Mouse (Mus musculus) neural tube, embryonic 12.5 days (tissue): Measurements from ENCODE around the gene 1700088E04Rik. TPM values are rescaled to one million over a fixed set of nuclear protein-coding genes. Genes with fewer than 3 reads are reported as not detected.

Experiments used
- ATAC-seq: fragments of 200-750 bp; cut with Nextera tagmentation; 2 replicates; pipeline ENCODE4 v1.8.0; 2017; ENCODE audit warnings: low read depth, mild to moderate bottlenecking, moderate TSS enrichment, moderate library complexity; ENCODE audit not compliant: low FRiP score
- H3K27ac ChIP-seq: fragments of 300-500 bp; sonication (generic); 2 replicates; pipeline ENCODE4 v1.5.1; 2016
- H3K27me3 ChIP-seq: fragments of 300-500 bp; sonication (generic); replicated peaks from 2 replicates; pipeline ENCODE4 v1.6.1; 2016; ENCODE audit warnings: mild to moderate bottlenecking
- H3K36me3 ChIP-seq: fragments of 300-500 bp; sonication (generic); 2 replicates; pipeline ENCODE4 v1.6.1; 2016; ENCODE audit warnings: mild to moderate bottlenecking
- H3K4me1 ChIP-seq: fragments of 300-500 bp; sonication (generic); 2 replicates; pipeline ENCODE4 v1.6.1; 2016
- H3K4me2 ChIP-seq: fragments of 300-500 bp; sonication (generic); replicated peaks from 2 replicates; pipeline ENCODE4 v1.6.1; 2016; ENCODE audit warnings: mild to moderate bottlenecking
- H3K4me3 ChIP-seq: fragments of 300-500 bp; sonication (generic); 2 replicates; pipeline ENCODE4 v1.5.1; 2016
- H3K9ac ChIP-seq: fragments of 300-500 bp; sonication (generic); 2 replicates; pipeline ENCODE4 v1.6.1; 2016; ENCODE audit warnings: mild to moderate bottlenecking
- H3K9me3 ChIP-seq: fragments of 300-500 bp; sonication (generic); 2 replicates; pipeline ENCODE4 v1.6.1; 2016; ENCODE audit warnings: mild to moderate bottlenecking
- WGBS: fragments of 180-500 bp; shearing (Covaris S2); methylation state at CpG from one replicate; pipeline ENCODE4 v1.1.7; 2016; 5-methylcytosine and 5-hydroxymethylcytosine counted together
- polyA plus RNA-seq: library from polyadenylated mRNA; unstranded; fragments of >200 nt; fragmentation: Nextera tagmentation; extraction: Ambion mirVana; gene quantifications from 2 replicates; pipeline ENCODE4 v1.2.1, GENCODE M21; 2016

1700088E04Rik gene
- polyA plus RNA-seq, 1 experiment from 2014 or later, result 11.7 TPM

DNA sequence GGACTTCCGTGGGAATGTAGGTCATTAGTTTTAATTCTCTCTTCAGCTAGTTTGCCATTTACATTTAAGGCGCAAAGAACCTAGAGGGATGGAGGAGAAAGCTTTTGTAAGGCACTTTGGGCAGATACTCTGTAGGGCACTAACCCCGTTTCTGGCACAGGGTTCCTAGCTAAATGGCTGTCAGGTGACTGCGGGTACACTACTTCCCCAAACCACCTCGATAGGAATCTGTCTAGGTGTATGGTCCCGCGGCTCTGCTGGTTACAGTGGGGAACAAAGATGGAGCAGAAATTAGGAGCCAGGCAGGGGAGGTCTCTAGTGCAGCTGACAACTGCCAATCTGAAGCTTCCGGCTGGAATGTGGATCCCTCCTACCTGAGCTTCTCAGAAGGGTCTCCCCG lies 31.0 kb downstream of the 1700088E04Rik start:
- H3K4me3 ChIP-seq, result peak overlapping the region; percentile 87
- peaks cover 9% of the 10 kb centered on the region; the same call in 1 of the 2 replicates for H3K36me3 ChIP-seq
- H3K9ac ChIP-seq, result peak overlapping the region; percentile 95
- H3K27ac ChIP-seq, result no peak overlapping the region
- 0 out of 2 replicates have a peak, but pooled peaks cover 6% of the 10 kb centered on the region for H3K27me3 ChIP-seq
- peak overlapping the region; percentile 92 for H3K4me2 ChIP-seq
- H3K4me1 ChIP-seq, result peaks cover 19% of the 10 kb centered on the region
- 12% methylated on average over 9 of the region's 9 CpGs for WGBS
- no peak for ATAC-seq
- no peaks in the 10 kb centered on the region for H3K9me3 ChIP-seq

- Histone ChIP-seq H3K27ac (peak overlapping the region; percentile 42; the same call in 1 of the 2 replicates), H3K9me3 (no peaks in the 10 kb centered on the region), H3K4me1 (peaks cover 19% of the 10 kb centered on the region), H3K9ac (peak overlapping the region; percentile 95), H3K4me3 (peak overlapping the region; percentile 87), H3K36me3 (0 out of 2 replicates have a peak, but pooled peaks cover 5% of the 10 kb centered on the region), H3K27me3 (0 out of 2 replicates have a peak, but pooled peaks cover 6% of the 10 kb centered on the region), H3K4me2 (peak overlapping the region; percentile 92)
- ATAC-seq, result no peak; the same call in none of the 2 replicates
- under 1% methylated on average over 46 of the region's 46 CpGs for WGBS
Observed at GRCm38 (mm10) chr15:79109321-79109934, 31.6 kb downstream of the 1700088E04Rik start.

DNA sequence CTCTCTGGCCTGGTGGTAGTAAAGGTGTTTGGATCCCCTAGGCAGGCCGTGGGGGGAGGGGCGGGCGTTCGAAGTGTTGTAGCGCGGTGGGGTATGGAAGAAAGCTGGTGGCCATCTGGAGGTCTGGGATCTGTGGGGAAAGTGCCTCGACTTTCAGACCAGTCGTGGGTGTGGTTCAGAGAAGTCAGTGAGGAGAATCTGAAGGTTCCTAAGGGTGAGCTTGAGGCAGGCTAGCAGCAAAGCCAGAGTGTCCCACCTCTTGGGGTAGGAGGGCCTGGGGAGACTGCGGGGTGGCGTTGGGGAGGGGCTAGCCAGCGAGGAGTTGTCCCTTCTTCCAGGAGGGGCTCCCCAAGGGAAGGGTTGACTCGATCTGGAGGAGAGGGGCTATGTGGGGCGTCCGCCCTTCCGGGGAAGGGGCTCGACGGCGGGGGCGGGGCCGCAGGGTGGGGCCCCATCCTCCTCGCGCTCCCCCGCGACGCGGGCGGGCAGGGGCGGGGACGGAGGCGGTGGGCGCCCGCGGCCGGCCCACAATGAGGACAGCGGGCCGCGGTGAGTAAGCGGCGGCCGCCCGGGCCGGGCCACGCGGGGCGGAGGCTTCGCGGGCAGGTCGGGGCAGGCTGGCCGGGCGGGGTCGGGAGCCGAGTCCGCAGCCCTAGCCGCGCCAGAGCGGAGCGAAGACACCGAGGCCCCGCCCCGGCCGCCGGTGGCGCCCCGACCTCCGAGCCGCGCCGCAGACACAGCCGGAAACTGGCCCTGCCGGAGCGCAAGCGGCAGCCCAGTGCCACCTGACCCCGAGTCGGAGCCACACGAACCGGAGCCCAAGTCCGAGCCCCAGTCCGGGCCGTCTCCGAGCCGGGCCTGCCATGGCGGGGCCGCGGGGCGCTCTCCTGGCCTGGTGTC lies 32.4 kb downstream of the 1700088E04Rik start, which contains the start of gene Micall1:
TSS of gene Micall1 (plus strand) at position 478 of the 900 bp plus-strand sequence.
- peak; percentile 65 for ATAC-seq
- under 1% methylated on average over 84 of the region's 85 CpGs for WGBS
- H3K27me3 ChIP-seq, result 0 out of 2 replicates have a peak, but pooled peaks cover 6% of the 10 kb centered on the region

GRCm38 (mm10) chr15:79107966-79108365 lies 33.1 kb downstream of the 1700088E04Rik start:
- no peaks in the 10 kb centered on the region for H3K9me3 ChIP-seq
- peak overlapping the region; percentile 95; the same call in 1 of the 2 replicates for H3K9ac ChIP-seq
- 0 out of 2 replicates have a peak, but pooled peaks cover 6% of the 10 kb centered on the region for H3K27me3 ChIP-seq
- H3K4me1 ChIP-seq, result peaks cover 19% of the 10 kb centered on the region
- no peak for ATAC-seq
- H3K4me3 ChIP-seq, result peak overlapping the region; percentile 87; the same call in 1 of the 2 replicates
- WGBS, result 20% methylated on average over 7 of the region's 7 CpGs
- no peak overlapping the region for H3K27ac ChIP-seq
- H3K4me2 ChIP-seq, result peak overlapping the region; percentile 92
- H3K36me3 ChIP-seq, result 0 out of 2 replicates have a peak, but pooled peaks cover 4% of the 10 kb centered on the region

More for the DNA sequence above, 32.4 kb downstream of the 1700088E04Rik start, which contains the start of gene Micall1:
- Histone ChIP-seq H3K4me3 (peak within 1 kb of the TSS; percentile 87), H3K4me1 (peaks cover 19% of the 10 kb centered on the region), H3K27ac (peak within 1 kb of the TSS; percentile 42; the same call in 1 of the 2 replicates), H3K4me2 (peak within 1 kb of the TSS; percentile 92), H3K36me3 (0 out of 2 replicates have a peak, but pooled peaks cover 5% of the 10 kb centered on the region), H3K9me3 (no peaks in the 10 kb centered on the region), H3K9ac (peak within 1 kb of the TSS; percentile 95)

DNA sequence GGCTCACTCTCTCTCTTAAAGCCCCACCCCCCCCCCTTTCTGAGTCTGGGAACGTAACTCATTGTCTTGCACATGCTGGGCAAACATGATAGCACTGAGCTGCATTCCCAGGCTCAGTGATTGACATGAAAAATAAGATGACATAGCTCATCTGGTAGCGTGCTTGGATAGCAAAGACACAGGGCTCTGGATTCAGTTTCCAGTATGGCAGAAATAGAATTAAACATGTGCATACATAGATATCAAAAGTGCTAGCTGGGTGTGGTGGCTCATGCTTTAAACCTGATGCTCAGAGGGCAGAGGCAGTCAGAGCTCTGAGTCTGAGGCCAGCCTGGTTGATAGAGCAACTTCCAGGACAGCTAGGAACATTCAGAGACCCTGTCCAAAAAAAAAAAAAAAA lies 35.2 kb downstream of the 1700088E04Rik start:
- no peak overlapping the region for H3K4me2 ChIP-seq
- H3K36me3 ChIP-seq, result no peaks in the 10 kb centered on the region
- H3K9me3 ChIP-seq, result no peaks in the 10 kb centered on the region
- no peak overlapping the region for H3K4me3 ChIP-seq
- no peak overlapping the region for H3K9ac ChIP-seq
- no peak overlapping the region for H3K27ac ChIP-seq
- WGBS, result 59% methylated on average over 2 of the region's 2 CpGs
- ATAC-seq, result no peak
- peaks cover 17% of the 10 kb centered on the region for H3K4me1 ChIP-seq
- 0 out of 2 replicates have a peak, but pooled peaks cover 6% of the 10 kb centered on the region for H3K27me3 ChIP-seq

DNA sequence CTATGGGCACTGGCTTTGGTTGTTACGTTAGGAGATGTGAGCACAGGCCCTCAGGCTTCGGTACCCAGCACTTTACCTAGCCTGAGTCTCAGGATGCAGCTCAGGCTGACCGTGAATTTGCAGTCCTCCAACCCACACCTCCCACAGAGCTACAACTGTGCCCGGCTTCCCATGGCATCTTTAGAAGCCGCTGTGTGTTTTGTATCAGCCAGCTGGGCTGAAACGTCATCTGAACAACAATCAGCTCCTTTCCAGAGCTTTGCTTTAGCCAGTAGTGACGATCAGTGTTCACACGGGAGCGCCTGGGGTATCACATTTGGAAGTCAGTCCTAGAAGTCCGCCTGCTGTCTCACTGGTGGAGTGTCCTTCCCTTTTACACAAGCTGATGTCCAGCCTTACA lies 37.8 kb downstream of the 1700088E04Rik start:
- no peak overlapping the region for H3K27ac ChIP-seq
- no peak overlapping the region for H3K4me2 ChIP-seq
- H3K4me1 ChIP-seq, result peaks cover 2% of the 10 kb centered on the region; the same call in 1 of the 2 replicates
- ATAC-seq, result no peak
- H3K9me3 ChIP-seq, result no peaks in the 10 kb centered on the region
- 78% methylated on average over 10 of the region's 10 CpGs for WGBS
- H3K36me3 ChIP-seq, result no peaks in the 10 kb centered on the region
- H3K9ac ChIP-seq, result no peak overlapping the region
- no peak overlapping the region for H3K4me3 ChIP-seq
- no peaks in the 10 kb centered on the region for H3K27me3 ChIP-seq

- Histone ChIP-seq H3K4me2 (no peak overlapping the region), H3K9me3 (no peaks in the 10 kb centered on the region), H3K27ac (no peak overlapping the region; the same call in 1 of the 2 replicates), H3K36me3 (peaks cover 1% of the 10 kb centered on the region; the same call in 1 of the 2 replicates), H3K9ac (no peak overlapping the region), H3K27me3 (no peaks in the 10 kb centered on the region), H3K4me1 (no peaks in the 10 kb centered on the region; the same call in 1 of the 2 replicates), H3K4me3 (no peak overlapping the region)
- ATAC-seq, result no peak
Observed at GRCm38 (mm10) chr15:79101531-79101930, 39.5 kb downstream of the 1700088E04Rik start.

DNA sequence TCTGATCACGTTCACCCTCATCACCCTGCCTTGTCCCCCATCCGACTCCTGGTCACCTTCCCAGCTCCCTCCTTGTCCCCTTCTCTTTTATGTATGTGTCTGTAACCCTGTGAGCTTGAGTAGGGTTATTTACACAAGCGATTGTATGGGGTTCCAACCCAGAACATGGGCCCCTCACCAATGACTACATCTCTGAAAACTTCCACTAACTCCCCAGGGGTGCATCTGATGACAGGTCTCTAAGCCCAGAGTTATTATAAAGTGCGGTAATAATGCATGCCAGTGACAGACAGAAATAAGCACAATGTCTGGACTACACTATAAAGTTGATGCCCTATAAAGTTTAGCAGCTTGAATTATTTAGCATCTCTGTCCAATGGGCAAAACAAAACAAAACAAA lies 40.7 kb downstream of the 1700088E04Rik start:
- no peaks in the 10 kb centered on the region for H3K9me3 ChIP-seq
- H3K4me3 ChIP-seq, result no peak overlapping the region
- no peak for ATAC-seq
- H3K4me2 ChIP-seq, result no peak overlapping the region
- H3K27me3 ChIP-seq, result no peaks in the 10 kb centered on the region
- no peaks in the 10 kb centered on the region; the same call in 1 of the 2 replicates for H3K4me1 ChIP-seq
- no peak overlapping the region for H3K9ac ChIP-seq
- H3K27ac ChIP-seq, result no peak overlapping the region
- WGBS, result 81% methylated on average over 4 of the region's 4 CpGs
- peaks cover 13% of the 10 kb centered on the region for H3K36me3 ChIP-seq

GRCm38 (mm10) chr15:79099456-79099855 lies 41.6 kb downstream of the 1700088E04Rik start:
- H3K9me3 ChIP-seq, result no peaks in the 10 kb centered on the region
- H3K9ac ChIP-seq, result no peak overlapping the region
- 78% methylated on average over 4 of the region's 4 CpGs for WGBS
- no peak for ATAC-seq
- no peaks in the 10 kb centered on the region for H3K27me3 ChIP-seq
- H3K4me2 ChIP-seq, result no peak overlapping the region
- no peak overlapping the region for H3K27ac ChIP-seq
- peaks cover 20% of the 10 kb centered on the region for H3K36me3 ChIP-seq
- H3K4me3 ChIP-seq, result no peak overlapping the region
- no peaks in the 10 kb centered on the region; the same call in 1 of the 2 replicates for H3K4me1 ChIP-seq

DNA sequence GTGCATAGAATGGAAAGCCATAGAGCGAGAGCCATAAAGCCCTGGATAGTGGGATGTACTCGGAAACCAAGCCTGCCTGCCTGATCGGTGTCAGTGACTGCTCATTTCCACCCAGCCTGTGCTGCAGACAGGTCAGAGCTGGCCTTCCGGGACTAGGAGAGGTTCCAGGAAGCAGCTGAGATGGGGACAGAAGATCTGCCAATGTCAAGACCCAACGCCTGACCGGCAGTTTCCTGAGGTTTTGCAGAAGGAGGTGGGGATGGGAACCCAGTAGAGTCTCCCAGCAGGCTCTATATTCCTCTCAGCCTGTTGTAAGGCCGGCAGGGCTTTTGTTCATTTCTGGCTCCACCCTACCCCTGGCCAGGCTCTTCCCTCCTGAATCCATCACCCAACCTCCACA lies 42.2 kb downstream of the 1700088E04Rik start:
- 52% methylated on average over 7 of the region's 7 CpGs for WGBS
- Histone ChIP-seq H3K4me1 (no peaks in the 10 kb centered on the region; the same call in 1 of the 2 replicates), H3K9me3 (no peaks in the 10 kb centered on the region), H3K36me3 (peaks cover 26% of the 10 kb centered on the region), H3K27me3 (no peaks in the 10 kb centered on the region), H3K9ac (no peak overlapping the region), H3K4me3 (no peak overlapping the region), H3K27ac (no peak overlapping the region), H3K4me2 (no peak overlapping the region)
- ATAC-seq, result no peak

DNA sequence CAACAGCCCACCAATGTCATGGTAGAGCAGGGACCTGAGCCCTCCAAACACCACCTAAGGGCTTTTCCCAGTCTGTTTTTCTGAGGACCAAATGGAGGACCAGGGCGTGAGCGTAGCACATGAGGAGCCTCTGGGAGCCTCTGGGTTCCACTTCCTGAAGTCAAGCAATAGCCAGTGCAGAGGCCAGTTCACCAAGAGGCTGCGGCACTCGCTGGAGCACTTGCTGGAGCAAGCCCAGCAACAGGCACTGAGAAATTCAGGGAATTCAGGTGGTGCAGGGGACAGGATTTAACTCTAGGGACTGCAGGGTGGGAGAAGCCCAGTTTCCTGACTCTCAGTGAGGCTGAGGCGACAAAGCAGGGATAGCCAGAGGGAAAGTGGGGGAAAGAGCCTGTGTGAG lies 42.8 kb downstream of the 1700088E04Rik start:
- no peak overlapping the region for H3K27ac ChIP-seq
- H3K27me3 ChIP-seq, result no peaks in the 10 kb centered on the region
- H3K4me1 ChIP-seq, result no peaks in the 10 kb centered on the region; the same call in 1 of the 2 replicates
- peaks cover 32% of the 10 kb centered on the region for H3K36me3 ChIP-seq
- no peaks in the 10 kb centered on the region for H3K9me3 ChIP-seq
- no peak overlapping the region for H3K4me3 ChIP-seq
- 58% methylated on average over 5 of the region's 5 CpGs for WGBS
- H3K9ac ChIP-seq, result no peak overlapping the region
- no peak for ATAC-seq
- H3K4me2 ChIP-seq, result no peak overlapping the region

GRCm38 (mm10) chr15:79097611-79098025 lies 43.4 kb downstream of the 1700088E04Rik start:
- Histone ChIP-seq H3K27me3 (no peaks in the 10 kb centered on the region), H3K4me3 (no peak overlapping the region), H3K9ac (no peak overlapping the region), H3K9me3 (no peaks in the 10 kb centered on the region), H3K36me3 (peaks cover 38% of the 10 kb centered on the region), H3K4me1 (no peaks in the 10 kb centered on the region; the same call in 1 of the 2 replicates), H3K27ac (no peak overlapping the region), H3K4me2 (no peak overlapping the region)
- ATAC-seq, result no peak
- WGBS, result 53% methylated on average over 6 of the region's 6 CpGs
